7 mouse cellular contexts compared by ENCODE assay signal in genomic region chr11:82613503-82613902, GRCm38 (mm10).
DNase-seq lines count a peak whose midpoint lies in the region; TF ChIP-seq lines count a peak whose summit lies in the region.

No protein-coding gene starts in this region.

- peak; percentile 85; the same call in 1 of the 2 replicates for TF ChIP-seq CTCF in embryonic fibroblast, embryonic 13.5 days (IDR thresholded peaks at IDR 0.05; ENCODE audit: borderline replicate concordance, insufficient read depth, low read length)

- no peak overlapping the region for H3K4me3 ChIP-seq in embryonic fibroblast, embryonic 13.5 days (ENCODE audit: insufficient read depth, low read length)
- peak overlapping the region; percentile 42 for H3K4me3 ChIP-seq in megakaryocyte, embryonic 14.5 days (replicated peaks)

- DNase-seq in urinary bladder, adult 18-20 months (ENCODE audit: low spot score in 2 of 2), result peak; percentile 22 to 39
- no peak for DNase-seq in urinary bladder, postnatal 10 days (ENCODE audit: low spot score)
- peak; percentile 66 for DNase-seq in adrenal gland, postnatal 25 days
- DNase-seq in layer of hippocampus, adult 11-12 months (ENCODE audit: low spot score), result peak; percentile 78
- peak; percentile 56 to 85 for DNase-seq in spleen, postnatal 4 days (ENCODE audit: low spot score in 2 of 2)

- H3K36me3 ChIP-seq in megakaryocyte, embryonic 14.5 days (replicated peaks; ENCODE audit: low read length), result no peaks in the 10 kb centered on the region

- H3K9me3 ChIP-seq in megakaryocyte, embryonic 14.5 days, result no peaks in the 10 kb centered on the region

- H3K27me3 ChIP-seq in megakaryocyte, embryonic 14.5 days (replicated peaks), result peaks cover 33% of the 10 kb centered on the region

- TF ChIP-seq POLR2A in embryonic fibroblast, embryonic 13.5 days (IDR thresholded peaks at IDR 0.05; ENCODE audit: low read depth, low read length), result no peak

- no peak overlapping the region for H3K27ac ChIP-seq in embryonic fibroblast, embryonic 13.5 days (ENCODE audit: insufficient read depth, low read length)

- no peaks in the 10 kb centered on the region for H3K4me1 ChIP-seq in embryonic fibroblast, embryonic 13.5 days (ENCODE audit: control insufficient read depth, insufficient read depth, low read length)
- 0 out of 2 replicates have a peak, but pooled peaks cover 3% of the 10 kb centered on the region for H3K4me1 ChIP-seq in megakaryocyte, embryonic 14.5 days
